Mouse (Mus musculus): Measurements from ENCODE around the gene Cd300ld4. TPM values are rescaled to one million over a fixed set of nuclear protein-coding genes. Genes with fewer than 3 reads are reported as not detected.

Gene Cd300ld4
- polyA plus RNA-seq, 1 experiment from 2014 or later = not detected

Other genes starting within 250 kb of the Cd300ld4 start
- 0.24 TPM in 1 of 2 replicates, not detected in the other for gene Btbd17, start 231.1 kb downstream of the Cd300ld4 start, polyA plus RNA-seq (2015; fragmentation: Nextera tagmentation; extraction: Ambion mirVana)
- gene Gpr142, start 228.1 kb downstream of the Cd300ld4 start, polyA plus RNA-seq (2015; fragmentation: Nextera tagmentation; extraction: Ambion mirVana) = not detected in 2 replicates
- 20.6 and 20.7 TPM in 2 replicates for gene Gprc5c, start 175.9 kb downstream of the Cd300ld4 start, polyA plus RNA-seq (2015; fragmentation: Nextera tagmentation; extraction: Ambion mirVana)
- 0.82 and 1.4 TPM in 2 replicates for gene Cd300a, start 137.0 kb downstream of the Cd300ld4 start, polyA plus RNA-seq (2015; fragmentation: Nextera tagmentation; extraction: Ambion mirVana)
- 0.45 and 0.49 TPM in 2 replicates for gene Cd300lb, start 92.6 kb downstream of the Cd300ld4 start, polyA plus RNA-seq (2015; fragmentation: Nextera tagmentation; extraction: Ambion mirVana)
- gene Cd300c, start 57.9 kb downstream of the Cd300ld4 start, polyA plus RNA-seq (2015; fragmentation: Nextera tagmentation; extraction: Ambion mirVana) = not detected in 2 replicates
- 0.05 and 0.40 TPM in 2 replicates for gene Cd300ld, start 37.1 kb downstream of the Cd300ld4 start, polyA plus RNA-seq (2015; fragmentation: Nextera tagmentation; extraction: Ambion mirVana)
- gene Cd300c2, start 25.1 kb downstream of the Cd300ld4 start, polyA plus RNA-seq (2015; fragmentation: Nextera tagmentation; extraction: Ambion mirVana) = 1.6 and 1.9 TPM in 2 replicates
- gene Cd300ld2, start 10.8 kb downstream of the Cd300ld4 start, polyA plus RNA-seq (2015; fragmentation: Nextera tagmentation; extraction: Ambion mirVana) = not detected in 2 replicates
- not detected in 2 replicates for gene Cd300ld5, start 10.8 kb upstream of the Cd300ld4 start, polyA plus RNA-seq (2015; fragmentation: Nextera tagmentation; extraction: Ambion mirVana)
- gene Cd300ld3, start 21.4 kb upstream of the Cd300ld4 start, polyA plus RNA-seq (2015; fragmentation: Nextera tagmentation; extraction: Ambion mirVana) = not detected in 2 replicates
- not detected in 2 replicates for gene Cd300e, start 35.2 kb upstream of the Cd300ld4 start, polyA plus RNA-seq (2015; fragmentation: Nextera tagmentation; extraction: Ambion mirVana)
- 1.2 and 1.7 TPM in 2 replicates for gene Rab37, start 64.4 kb upstream of the Cd300ld4 start, polyA plus RNA-seq (2015; fragmentation: Nextera tagmentation; extraction: Ambion mirVana)
- gene Cd300lf, start 107.0 kb upstream of the Cd300ld4 start, polyA plus RNA-seq (2015; fragmentation: Nextera tagmentation; extraction: Ambion mirVana) = 0.37 and 0.38 TPM in 2 replicates
- 23.1 and 24.4 TPM in 2 replicates for gene Slc9a3r1, start 136.3 kb upstream of the Cd300ld4 start, polyA plus RNA-seq (2015; fragmentation: Nextera tagmentation; extraction: Ambion mirVana)
- 7.1 and 7.7 TPM in 2 replicates for gene Tmem104, start 160.5 kb upstream of the Cd300ld4 start, polyA plus RNA-seq (2015; fragmentation: Nextera tagmentation; extraction: Ambion mirVana)
- gene Nat9, start 160.8 kb upstream of the Cd300ld4 start, polyA plus RNA-seq (2015; fragmentation: Nextera tagmentation; extraction: Ambion mirVana) = 13.8 and 19.0 TPM in 2 replicates
- gene Grin2c, start 240.2 kb upstream of the Cd300ld4 start, polyA plus RNA-seq (2015; fragmentation: Nextera tagmentation; extraction: Ambion mirVana) = 0.04 TPM in 1 of 2 replicates, not detected in the other

All from heart, embryonic 13.5 days (tissue).